Mouse (Mus musculus) heart, adult 2 months (tissue): ENCODE measurements around the gene Dnajb13. TPM values are rescaled to one million over a fixed set of nuclear protein-coding genes. Genes with fewer than 3 reads are reported as not detected.

Source experiments
- DNase-seq, 2 experiments: peaks; one replicate each; pipeline ENCODE4 v3.0.0; 2021
- H3K27ac ChIP-seq: fragments of 200-600 bp; 2 replicates; pipeline ENCODE4 v1.8.1; 2022
- H3K27me3 ChIP-seq: fragments of 200-500 bp; 2 replicates; pipeline ENCODE4 v1.6.1; 2012; ENCODE audit warnings: mild to moderate bottlenecking, low read length, inconsistent platforms, mixed read lengths; ENCODE audit not compliant: control insufficient read depth, insufficient read depth
- H3K36me3 ChIP-seq: fragments of 200-500 bp; 2 replicates; pipeline ENCODE4 v1.6.1; 2012; ENCODE audit warnings: low read length, inconsistent platforms; ENCODE audit not compliant: control insufficient read depth, insufficient read depth
- H3K4me1 ChIP-seq: fragments of 200-500 bp; 2 replicates; pipeline ENCODE4 v1.6.1; 2011; ENCODE audit warnings: low read length; ENCODE audit not compliant: control insufficient read depth, insufficient read depth
- H3K4me3 ChIP-seq: fragments of 200-600 bp; 2 replicates; pipeline ENCODE4 v1.8.1; 2022
- H3K79me2 ChIP-seq: fragments of 200-500 bp; replicated peaks from 2 replicates; pipeline ENCODE4 v1.6.1; 2012; ENCODE audit warnings: mild to moderate bottlenecking, inconsistent platforms, low read length, moderate library complexity, mixed read lengths; ENCODE audit not compliant: control insufficient read depth, insufficient read depth
- H3K9ac ChIP-seq: fragments of 200-500 bp; 2 replicates; pipeline ENCODE4 v1.6.1; 2012; ENCODE audit warnings: low read depth, mild to moderate bottlenecking, control low read depth, inconsistent platforms, low read length, mixed read lengths
- CTCF ChIP-seq: fragments of 200-600 bp; IDR thresholded peaks from 2 replicates; pipeline ENCODE4 v1.8.1; 2022; ENCODE audit warnings: antibody characterized with exemption, mild to moderate bottlenecking, moderate library complexity
- EP300 ChIP-seq: fragments of 200-500 bp; IDR thresholded peaks from 2 replicates; pipeline ENCODE4 v1.6.1; 2011; ENCODE audit warnings: low read depth, low read length, control low read depth; ENCODE audit not compliant: insufficient read depth
- POLR2A ChIP-seq: fragments of 200-500 bp; IDR thresholded peaks from 2 replicates; pipeline ENCODE4 v1.6.1; 2011; ENCODE audit warnings: mild to moderate bottlenecking, low read depth, low read length, control low read depth; ENCODE audit not compliant: insufficient read depth
- WGBS: fragments of 180-500 bp; shearing (Covaris S2); methylation state at CpG from one replicate; pipeline ENCODE4 v1.1.7; 2018; 5-methylcytosine and 5-hydroxymethylcytosine counted together
- intact Hi-C: fragments of 180-260 bp; cut with DNase I; formaldehyde crosslinking; loops from one replicate; pipeline ENCODE4 v1.15.1; 2025
- long read RNA-seq: library from polyadenylated mRNA; stranded (forward); transcript quantifications from one replicate; pipeline ENCODE4 v2.0.0, GENCODE M21; 2021
- polyA plus RNA-seq: library from polyadenylated mRNA; depleted of rRNA; stranded (reverse); fragments of >200 nt; gene quantifications from 2 replicates; pipeline ENCODE4 v1.2.3, GENCODE M21; 2012; rRNA removed
- total RNA-seq, 2 experiments: library from RNA; stranded (reverse); gene quantifications; 2 replicates each; pipeline ENCODE4 v1.2.3; 2021

The Dnajb13 gene
- total RNA-seq, result not detected
- polyA plus RNA-seq, result 0.32 and 1.2 TPM in 2 replicates
- long read RNA-seq, result 0 reads

DNA sequence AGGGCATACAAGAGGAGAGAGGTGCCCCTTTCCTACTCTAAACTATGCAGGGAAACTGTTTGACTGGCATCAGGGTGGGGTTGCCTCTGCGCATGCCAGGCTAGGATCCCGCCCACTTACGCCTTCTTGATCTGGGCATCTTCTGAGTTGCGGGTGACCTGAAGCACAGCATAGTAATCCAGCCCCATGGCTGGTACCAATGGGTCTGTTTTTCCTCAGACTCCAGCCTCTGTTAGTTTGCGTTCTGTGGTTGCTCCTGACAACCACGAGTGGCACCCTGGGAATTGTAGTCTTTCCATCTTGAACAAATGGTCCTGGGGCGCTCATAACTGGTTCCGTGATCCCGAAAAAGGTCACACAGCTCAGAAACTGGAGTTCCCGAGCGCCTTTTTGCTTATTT lies at the start of gene Dnajb13:
Gene Dnajb13 (minus strand): TSS at position 388 of the 400 bp plus-strand sequence.
- 48% methylated on average over 11 of the region's 11 CpGs for WGBS
- H3K4me3 ChIP-seq, result no peak within 1 kb of the TSS
- no peaks in the 10 kb centered on the region for H3K27me3 ChIP-seq
- H3K4me1 ChIP-seq, result no peaks in the 10 kb centered on the region
- no peak within 1 kb of the TSS for H3K27ac ChIP-seq
- DNase-seq, result no peak
- H3K9ac ChIP-seq, result no peak within 1 kb of the TSS
- H3K36me3 ChIP-seq, result no peaks in the 10 kb centered on the region
- TF ChIP-seq EP300 (no peak), CTCF (no peak), POLR2A (no peak)
- H3K79me2 ChIP-seq, result no peaks in the 10 kb centered on the region
- intact Hi-C loops, result no loop called here

DNA sequence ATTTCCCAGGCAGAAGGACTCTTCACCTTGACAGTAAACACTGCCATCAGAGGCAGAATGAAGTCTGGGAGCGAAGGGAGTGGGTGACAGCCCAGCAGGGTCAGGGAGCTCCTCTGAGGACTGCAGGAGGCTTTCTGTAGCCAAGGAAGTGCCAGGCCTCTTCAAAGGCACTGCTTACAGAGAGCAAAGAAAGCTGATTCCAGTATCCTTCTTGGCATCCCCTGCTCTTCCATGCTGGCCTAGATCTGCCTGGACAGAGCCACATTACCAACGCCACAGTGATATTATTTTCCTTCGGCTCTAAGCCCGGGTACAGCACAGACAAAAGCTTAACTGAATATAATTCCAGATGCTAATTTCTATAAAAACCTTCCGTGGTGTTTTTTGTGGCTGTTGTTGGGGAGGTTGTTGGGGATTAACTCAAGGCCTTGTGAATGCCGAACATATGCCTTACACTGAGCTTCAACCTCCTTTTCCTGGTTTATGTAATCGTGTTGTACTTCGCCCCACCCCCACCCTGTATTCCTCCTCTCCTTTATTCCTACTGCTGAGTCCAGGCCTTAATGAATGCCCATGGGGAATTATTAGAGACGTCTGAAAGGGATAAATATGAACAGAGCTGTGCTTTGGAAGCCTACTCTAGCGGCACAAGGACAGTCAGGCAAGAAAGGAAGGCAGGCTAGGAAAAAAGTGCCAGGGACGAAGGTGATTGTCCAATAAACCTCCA lies 47.3 kb upstream of the Dnajb13 start:
- Histone ChIP-seq H3K9ac (no peak overlapping the region), H3K27ac (no peak overlapping the region), H3K36me3 (no peaks in the 10 kb centered on the region), H3K79me2 (no peaks in the 10 kb centered on the region), H3K27me3 (no peaks in the 10 kb centered on the region), H3K4me1 (no peaks in the 10 kb centered on the region; the same call in 1 of the 2 replicates), H3K4me3 (no peak overlapping the region)
- DNase-seq, result no peak
- no peak for TF ChIP-seq CTCF
- no peak for TF ChIP-seq POLR2A
- no peak for TF ChIP-seq EP300
- WGBS, result 77% methylated on average over 11 of the region's 11 CpGs
- intact Hi-C loops, result no loop called here

DNA sequence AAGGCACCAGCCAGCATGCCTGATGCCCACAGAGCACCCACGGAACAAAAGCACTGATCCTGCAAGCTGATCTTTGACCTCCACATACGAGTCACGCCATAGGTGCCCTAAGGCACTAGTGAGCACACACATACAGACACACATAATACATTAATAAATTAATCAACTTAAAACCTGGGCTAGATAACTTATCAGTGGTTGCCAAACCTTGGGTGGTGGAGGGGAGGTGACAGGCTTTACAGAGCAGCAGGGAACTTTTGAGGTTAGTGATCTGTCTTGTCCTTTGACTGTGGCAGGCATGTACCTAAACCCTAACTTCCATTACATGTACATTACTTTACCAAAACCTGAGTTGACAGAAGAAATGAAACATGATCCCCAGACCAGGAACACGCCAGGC lies 44.6 kb upstream of the Dnajb13 start:
- DNase-seq, result no peak
- TF ChIP-seq CTCF, result no peak
- no peak for TF ChIP-seq EP300
- TF ChIP-seq POLR2A, result no peak
- peaks cover 3% of the 10 kb centered on the region; the same call in 1 of the 2 replicates for H3K36me3 ChIP-seq
- intact Hi-C loops, result no loop called here
- H3K27me3 ChIP-seq, result no peaks in the 10 kb centered on the region
- no peaks in the 10 kb centered on the region for H3K79me2 ChIP-seq
- no peak overlapping the region for H3K4me3 ChIP-seq
- peaks cover 2% of the 10 kb centered on the region; the same call in 1 of the 2 replicates for H3K4me1 ChIP-seq
- no peak overlapping the region for H3K9ac ChIP-seq
- 87% methylated on average over 4 of the region's 4 CpGs for WGBS
- H3K27ac ChIP-seq, result no peak overlapping the region

DNA sequence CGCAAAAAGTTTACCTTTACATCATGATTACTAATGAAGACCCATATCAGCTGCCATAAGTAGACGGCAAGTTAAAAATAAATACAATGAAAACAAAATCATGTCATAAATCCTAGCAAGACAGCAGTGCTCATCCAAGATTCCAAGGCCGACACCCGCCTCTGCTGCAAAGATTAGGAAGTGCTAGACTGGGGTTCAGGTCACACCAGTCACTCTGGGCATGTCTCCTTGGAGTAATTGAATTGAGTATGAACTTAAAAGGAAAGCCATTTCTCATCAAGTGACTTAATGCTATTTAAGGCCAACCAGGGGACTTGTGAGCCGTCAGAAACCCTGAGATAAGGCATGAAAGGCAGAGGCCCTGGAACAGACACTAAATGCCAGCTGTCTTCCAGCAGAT lies 42.5 kb upstream of the Dnajb13 start:
- Histone ChIP-seq H3K36me3 (peaks cover 3% of the 10 kb centered on the region; the same call in 1 of the 2 replicates), H3K27me3 (no peaks in the 10 kb centered on the region), H3K9ac (no peak overlapping the region), H3K4me3 (no peak overlapping the region), H3K27ac (no peak overlapping the region), H3K79me2 (no peaks in the 10 kb centered on the region), H3K4me1 (peaks cover 2% of the 10 kb centered on the region; the same call in 1 of the 2 replicates)
- TF ChIP-seq POLR2A (no peak), EP300 (no peak), CTCF (no peak)
- no peak for DNase-seq
- 67% methylated on average over 5 of the region's 5 CpGs for WGBS
- intact Hi-C loops, result no loop called here

DNA sequence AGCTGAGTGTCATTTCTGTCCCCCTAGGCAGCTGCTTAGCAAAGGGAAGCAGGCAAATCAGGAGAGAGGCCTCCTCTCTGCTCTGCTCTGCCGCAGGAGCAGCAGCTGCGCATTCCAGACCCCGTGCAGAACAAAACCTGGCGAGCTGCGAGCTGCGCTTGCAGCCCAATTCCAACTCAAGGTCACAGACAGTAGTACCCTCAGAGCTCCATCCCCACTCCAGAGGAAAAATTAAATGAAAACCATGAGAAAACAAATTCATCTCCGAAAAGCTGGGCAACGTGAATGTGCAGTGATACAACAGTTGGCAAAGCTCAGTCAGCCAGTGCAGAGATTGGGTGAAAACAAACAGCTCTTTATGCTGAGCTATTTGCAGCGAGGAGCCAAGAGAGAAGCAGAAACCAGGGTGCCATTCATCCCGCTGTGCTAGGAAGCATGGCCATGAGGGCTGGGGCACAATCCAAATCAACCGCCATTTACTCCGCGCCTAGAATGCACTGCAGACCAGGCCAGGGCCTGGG lies 40.7 kb upstream of the Dnajb13 start:
- no peak; the same call in 1 of the 2 replicates for TF ChIP-seq POLR2A
- TF ChIP-seq CTCF, result no peak
- no peak for TF ChIP-seq EP300
- Histone ChIP-seq H3K9ac (0 out of 2 replicates have a peak overlapping the region, but pooled peaks have one; percentile 19), H3K4me3 (no peak overlapping the region), H3K4me1 (peaks cover 2% of the 10 kb centered on the region; the same call in 1 of the 2 replicates), H3K79me2 (no peaks in the 10 kb centered on the region), H3K27me3 (no peaks in the 10 kb centered on the region), H3K27ac (peak overlapping the region; percentile 45), H3K36me3 (peaks cover 3% of the 10 kb centered on the region; the same call in 1 of the 2 replicates)
- 53% methylated on average over 13 of the region's 13 CpGs for WGBS
- intact Hi-C loops, result no loop called here
- peak in 1 of 2 experiments; percentile 28 for DNase-seq

DNA sequence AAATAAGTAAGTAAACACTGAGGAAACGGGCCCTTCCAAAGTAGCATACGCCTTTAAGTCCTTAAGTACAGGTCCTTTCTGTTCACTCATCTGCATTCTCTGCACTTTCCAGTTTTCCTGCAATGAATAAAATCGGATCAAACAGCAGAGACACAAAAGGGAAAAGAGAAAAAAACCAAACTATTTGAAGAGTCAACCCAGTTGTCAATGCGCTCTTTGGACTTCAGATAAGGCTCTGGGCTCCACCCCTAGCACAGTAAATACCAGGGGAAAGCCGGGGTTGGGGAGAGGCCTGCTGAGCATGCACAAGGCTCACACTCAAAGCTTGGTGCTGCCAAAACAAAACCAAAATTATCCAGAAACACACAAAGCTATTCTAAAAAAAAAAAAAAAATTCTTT lies 40.2 kb upstream of the Dnajb13 start:
- 65% methylated on average over 5 of the region's 5 CpGs for WGBS
- H3K79me2 ChIP-seq, result no peaks in the 10 kb centered on the region
- H3K27ac ChIP-seq, result peak overlapping the region; percentile 45
- intact Hi-C loops, result no loop called here
- TF ChIP-seq POLR2A (no peak), EP300 (no peak), CTCF (no peak)
- no peak for DNase-seq
- H3K27me3 ChIP-seq, result no peaks in the 10 kb centered on the region
- H3K4me1 ChIP-seq, result peaks cover 2% of the 10 kb centered on the region
- no peak overlapping the region for H3K9ac ChIP-seq
- no peak overlapping the region for H3K4me3 ChIP-seq
- peaks cover 5% of the 10 kb centered on the region for H3K36me3 ChIP-seq
